ENCODE assay signal across 10 mouse cellular contexts in the genomic region with DNA sequence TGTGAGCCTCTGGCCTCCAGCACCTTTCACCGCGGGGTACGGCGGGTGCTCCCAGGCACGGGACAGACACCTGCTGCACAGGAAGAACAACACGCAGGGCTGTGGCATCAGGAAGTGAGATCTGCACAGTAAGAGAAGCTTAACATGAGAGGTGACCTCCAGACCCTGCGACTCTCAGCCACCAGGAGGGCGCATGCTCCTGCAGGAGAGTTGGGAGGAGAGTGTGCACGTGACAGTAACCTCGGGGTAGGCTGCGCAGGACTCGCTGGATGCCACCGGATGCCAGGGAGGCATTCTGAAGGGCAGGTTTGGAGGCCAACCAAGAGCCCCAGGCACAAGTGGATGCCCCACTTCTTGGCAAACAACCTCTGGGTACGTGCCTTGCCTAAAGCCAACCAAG. TPM values are rescaled to one million over a fixed set of nuclear protein-coding genes. Genes with fewer than 3 reads are reported as not detected.
DNase-seq lines count a peak whose midpoint lies in the region; ATAC-seq and TF ChIP-seq lines count a peak whose summit lies in the region.
"Had no signal": no experiment of that assay in that cellular context is flagged by ENCODE, and none has a peak within 500 bp of the region (broad histone marks: within the 10 kb centered on the region; RNA-seq: fewer than 3 reads in every experiment).

No protein-coding gene starts in this region.

- 72% methylated on average over 14 of the region's 14 CpGs for WGBS in heart, embryonic 12.5 days
- 75% methylated on average over 14 of the region's 14 CpGs for WGBS in lung, embryonic 14.5 days
- 89% methylated on average over 14 of the region's 14 CpGs for WGBS in forebrain, embryonic 12.5 days

- H3K9ac ChIP-seq in heart, embryonic 12.5 days: no peak overlapping the region
- H3K9ac ChIP-seq in lung, embryonic 14.5 days: no peak overlapping the region
- no peak overlapping the region for H3K9ac ChIP-seq in forebrain, embryonic 12.5 days

- no peak for ATAC-seq in heart, embryonic 12.5 days (ENCODE audit: insufficient number of reproducible peaks, low FRiP score)
- ATAC-seq in inflammation-experienced regulatory T-cells, adult 6 months: peak; percentile 47
- ATAC-seq in lung, embryonic 14.5 days (ENCODE audit: insufficient read depth): no peak
- no peak for ATAC-seq in forebrain, embryonic 12.5 days (ENCODE audit: low FRiP score)

- no peak overlapping the region for H3K4me2 ChIP-seq in heart, embryonic 12.5 days
- H3K4me2 ChIP-seq in lung, embryonic 14.5 days: no peak overlapping the region
- no peak overlapping the region for H3K4me2 ChIP-seq in forebrain, embryonic 12.5 days

- H3K27ac ChIP-seq in heart, embryonic 12.5 days (ENCODE audit: poor library complexity, severe bottlenecking): no peak overlapping the region
- no peak overlapping the region for H3K27ac ChIP-seq in lung, embryonic 14.5 days (ENCODE audit: low read depth)
- no peak overlapping the region for H3K27ac ChIP-seq in forebrain, embryonic 12.5 days

- H3K36me3 ChIP-seq in heart, embryonic 12.5 days: 0 out of 2 replicates have a peak, but pooled peaks cover 7% of the 10 kb centered on the region
- H3K36me3 ChIP-seq in lung, embryonic 14.5 days (ENCODE audit: insufficient read depth): no peaks in the 10 kb centered on the region
- no peaks in the 10 kb centered on the region for H3K36me3 ChIP-seq in forebrain, embryonic 12.5 days (replicated peaks)

- TF ChIP-seq CTCF in lung, embryonic 14.5 days (IDR thresholded peaks at IDR 0.05; ENCODE audit: low read depth): 0 out of 2 replicates have a peak, but pooled peaks have one; percentile 6

- DNase-seq in heart, adult 18-20 months: peak; percentile 31 to 52
- DNase-seq in lung, embryonic 14.5 days: no peak
- peak; percentile 76 for DNase-seq in thymus, postnatal 25 days
- DNase-seq in urinary bladder, postnatal 36 days (ENCODE audit: low spot score in 2 of 2): no peak
- DNase-seq in right cerebral cortex, postnatal 4 days: no peak
- DNase-seq: adrenal gland, postnatal 14 days; midbrain, embryonic 14.5 days had no signal

- no peaks in the 10 kb centered on the region for H3K9me3 ChIP-seq in heart, embryonic 12.5 days (replicated peaks)
- H3K9me3 ChIP-seq in lung, embryonic 14.5 days (ENCODE audit: low read depth, low read length): no peaks in the 10 kb centered on the region
- H3K9me3 ChIP-seq in forebrain, embryonic 12.5 days: no peaks in the 10 kb centered on the region

- H3K4me1 ChIP-seq in heart, embryonic 12.5 days (replicated peaks): peaks cover 61% of the 10 kb centered on the region
- peaks cover 4% of the 10 kb centered on the region; the same call in 1 of the 2 replicates for H3K4me1 ChIP-seq in lung, embryonic 14.5 days (ENCODE audit: insufficient read depth)
- H3K4me1 ChIP-seq in forebrain, embryonic 12.5 days: peaks cover 19% of the 10 kb centered on the region

- no peak overlapping the region for H3K4me3 ChIP-seq in heart, embryonic 12.5 days
- H3K4me3 ChIP-seq in lung, embryonic 14.5 days (ENCODE audit: low read depth, low read length): no peak overlapping the region
- H3K4me3 ChIP-seq in forebrain, embryonic 12.5 days (replicated peaks): no peak overlapping the region

- no peaks in the 10 kb centered on the region for H3K27me3 ChIP-seq in heart, embryonic 12.5 days (replicated peaks)
- H3K27me3 ChIP-seq in lung, embryonic 14.5 days (ENCODE audit: insufficient read depth, low read length): no peaks in the 10 kb centered on the region
- no peaks in the 10 kb centered on the region for H3K27me3 ChIP-seq in forebrain, embryonic 12.5 days

RNA-seq across cellular contexts. Expression of a gene that starts 26.1 kb away (rescaled TPM):
- 1 to 10 TPM; 1.1 to 1.3 TPM for total RNA-seq in heart, adult 18-20 months (2021)
- 67.2 and 70.8 TPM in 2 replicates for polyA plus RNA-seq in heart, embryonic 12.5 days (2016; fragmentation: Nextera tagmentation; extraction: Ambion mirVana)
- 10 to 100 TPM in 2 of 3 experiments, 1 to 10 TPM in 1; 5.9 to 16.6 (median 14.8) TPM for polyA plus RNA-seq in inflammation-experienced regulatory T-cells, adult 6 months (2017; shearing (Covaris generic))
- 9.6 and 10.7 TPM in 2 replicates for polyA plus RNA-seq in lung, embryonic 14.5 days (2014; fragmentation: Nextera tagmentation; extraction: Ambion mirVana)
- 9.5 and 13.2 TPM in 2 replicates for polyA plus RNA-seq in forebrain, embryonic 12.5 days (2016; fragmentation: Nextera tagmentation; extraction: Ambion mirVana)

Comparison
In these comparisons a context has a peak if more than half of its experiments do, and no peak if none do; other contexts are left out.
1. DNase-seq: peak in heart, adult 18-20 months (2 of 2) and thymus, postnatal 25 days (single experiment); none in lung, embryonic 14.5 days (single experiment), urinary bladder, postnatal 36 days (0 of 2) and right cerebral cortex, postnatal 4 days (single experiment).